Mouse (Mus musculus) adrenal gland, postnatal 10 days (tissue): ENCODE results near the gene Olfr822. TPM values are rescaled to one million over a fixed set of nuclear protein-coding genes. Genes with fewer than 3 reads are reported as not detected.
"Not testable (repeated sequence)": the region's sequence is repeated elsewhere in the genome, so short reads cannot be mapped to it uniquely, and the experiment has no call there.

Experiments
- DNase-seq: peaks from one replicate; pipeline ENCODE4 v3.0.0; 2021; ENCODE audit warnings: mixed read lengths
- long read RNA-seq, 2 experiments: library from polyadenylated mRNA; stranded (forward); transcript quantifications; one replicate each; pipeline ENCODE4 v2.0.0; 2021
- total RNA-seq, 2 experiments: library from RNA; stranded (reverse); gene quantifications; 2 replicates each; pipeline ENCODE4 v1.2.3; 2021

Gene Olfr822
- not detected for total RNA-seq
- long read RNA-seq, experiment 1 = 0 reads
- long read RNA-seq, experiment 2 = 0 reads

GRCm38 (mm10) chr10:130070910-130071309 lies at the start of gene Olfr822:
Gene Olfr822, plus strand, starts transcription at chr10:130071210.
- DNase-seq = no peak

- no peak for DNase-seq
Observed at GRCm38 (mm10) chr10:130030048-130030447, 41.0 kb upstream of the Olfr822 start, which contains the start of gene Olfr821. Gene Olfr821, plus strand, starts transcription at chr10:130030348.

- no peak for DNase-seq
Observed at GRCm38 (mm10) chr10:130037096-130037495, 33.9 kb upstream of the Olfr822 start.

- DNase-seq = peak; percentile 72
Observed at GRCm38 (mm10) chr10:130092838-130093440, 21.9 kb downstream of the Olfr822 start.

GRCm38 (mm10) chr10:130096104-130096503 lies 25.1 kb downstream of the Olfr822 start:
- DNase-seq = no peak

GRCm38 (mm10) chr10:130115283-130115682 lies 44.3 kb downstream of the Olfr822 start, which contains the start of gene Olfr823:
Gene Olfr823, minus strand, starts transcription at chr10:130115383.
- DNase-seq = not testable (repeated sequence)

GRCm38 (mm10) chr10:130116045-130116444 lies 45.0 kb downstream of the Olfr822 start:
- not testable (repeated sequence) for DNase-seq

Other genes starting within 250 kb of the Olfr822 start
- gene Olfr812, start 225.1 kb upstream of the Olfr822 start, total RNA-seq = not detected
- gene Olfr813, start 215.8 kb upstream of the Olfr822 start, total RNA-seq = not detected
- not detected for gene Olfr814, start 191.4 kb upstream of the Olfr822 start, total RNA-seq
- gene Olfr815, start 165.3 kb upstream of the Olfr822 start, total RNA-seq = not detected
- not detected for gene Olfr816, start 155.6 kb upstream of the Olfr822 start, total RNA-seq
- gene Olfr818, start 122.1 kb upstream of the Olfr822 start, total RNA-seq = not detected
- gene Olfr819, start 103.9 kb upstream of the Olfr822 start, total RNA-seq = not detected
- not detected for gene Olfr247, start 95.1 kb upstream of the Olfr822 start, total RNA-seq
- gene Gm10310, start 86.1 kb upstream of the Olfr822 start, total RNA-seq = not detected
- not detected for gene Olfr820, start 58.6 kb upstream of the Olfr822 start, total RNA-seq
- gene Olfr821, start 40.9 kb upstream of the Olfr822 start, total RNA-seq = not detected
- not detected for gene Olfr823, start 44.2 kb downstream of the Olfr822 start, total RNA-seq
- gene Olfr824, start 58.8 kb downstream of the Olfr822 start, total RNA-seq = under 1 TPM in 1 of 2 experiments, not detected in 1; 0.09 TPM
- not detected for gene Olfr825, start 95.6 kb downstream of the Olfr822 start, total RNA-seq
- gene Olfr826, start 113.0 kb downstream of the Olfr822 start, total RNA-seq = not detected
- gene Olfr827, start 143.2 kb downstream of the Olfr822 start, total RNA-seq = not detected
- under 1 TPM; 0.18 to 0.21 TPM for gene Neurod4, start 209.0 kb downstream of the Olfr822 start, total RNA-seq